Mouse (Mus musculus): ENCODE measurements at regions not wholly inside any gene's neighbourhood (a gene's known extent, or its start where the extent isn't known, plus 50 kb on each side); places are given as distances from the start of the nearest gene placed in this dataset.

- DNase-seq (ENCODE audit: low spot score), result no peak
Observed at GRCm38 (mm10) chr13:31240546-31240945, 266.5 kb downstream of the Gm5447 start.

GRCm38 (mm10) chr13:31248996-31249395 lies 275.0 kb downstream of the Gm5447 start:
- no peak for DNase-seq (ENCODE audit: low spot score)

GRCm38 (mm10) chr13:31249525-31249924 lies 275.5 kb downstream of the Gm5447 start:
- no peak for DNase-seq (ENCODE audit: low spot score)

DNA sequence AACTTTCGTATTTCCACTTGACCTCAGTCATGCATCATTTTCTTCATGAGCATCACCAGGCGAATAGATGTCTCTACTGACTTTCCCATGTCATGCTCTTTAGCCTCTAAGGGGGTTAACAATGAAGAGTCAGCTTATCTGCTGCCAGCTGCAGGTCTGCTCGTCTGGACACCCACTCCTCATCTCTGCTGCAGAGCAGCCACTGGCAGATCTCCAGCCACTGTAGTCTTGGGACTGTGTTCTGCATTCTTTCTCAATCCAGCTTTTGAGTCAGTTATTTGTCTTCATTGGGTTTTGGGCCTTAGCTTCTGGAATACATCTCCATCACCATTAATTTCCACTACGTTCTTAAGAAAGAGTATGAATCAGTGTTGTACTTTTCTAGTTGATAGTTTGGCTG lies 280.0 kb downstream of the Gm5447 start:
- DNase-seq (ENCODE audit: low spot score), result no peak

DNA sequence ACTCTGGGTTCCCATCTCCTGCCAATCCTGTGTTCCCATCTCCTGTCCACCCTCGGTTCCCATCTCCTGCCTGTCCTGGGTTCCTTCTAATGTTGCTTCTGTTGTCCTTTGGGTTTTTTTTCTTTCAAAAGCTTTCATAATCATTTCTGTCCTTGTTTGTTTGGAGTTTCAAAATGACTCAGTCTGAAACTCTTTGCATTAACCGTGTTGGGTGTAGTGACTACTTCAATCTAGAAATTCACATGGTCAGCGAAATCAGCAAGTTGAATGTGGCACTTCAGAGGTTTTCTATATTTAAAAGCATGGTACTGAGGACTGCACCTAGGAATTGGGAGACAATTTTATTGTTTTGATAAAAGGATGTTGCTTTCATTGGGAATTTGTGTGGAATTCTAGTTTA lies 280.7 kb downstream of the Gm5447 start:
- no peak for DNase-seq (ENCODE audit: low spot score)

- DNase-seq (ENCODE audit: low spot score), result no peak
Observed at GRCm38 (mm10) chr13:31255506-31255905, 281.5 kb downstream of the Gm5447 start.

GRCm38 (mm10) chr13:31267865-31268264 lies 288.1 kb upstream of the Foxq1 start:
- no peak for DNase-seq (ENCODE audit: low spot score)

DNA sequence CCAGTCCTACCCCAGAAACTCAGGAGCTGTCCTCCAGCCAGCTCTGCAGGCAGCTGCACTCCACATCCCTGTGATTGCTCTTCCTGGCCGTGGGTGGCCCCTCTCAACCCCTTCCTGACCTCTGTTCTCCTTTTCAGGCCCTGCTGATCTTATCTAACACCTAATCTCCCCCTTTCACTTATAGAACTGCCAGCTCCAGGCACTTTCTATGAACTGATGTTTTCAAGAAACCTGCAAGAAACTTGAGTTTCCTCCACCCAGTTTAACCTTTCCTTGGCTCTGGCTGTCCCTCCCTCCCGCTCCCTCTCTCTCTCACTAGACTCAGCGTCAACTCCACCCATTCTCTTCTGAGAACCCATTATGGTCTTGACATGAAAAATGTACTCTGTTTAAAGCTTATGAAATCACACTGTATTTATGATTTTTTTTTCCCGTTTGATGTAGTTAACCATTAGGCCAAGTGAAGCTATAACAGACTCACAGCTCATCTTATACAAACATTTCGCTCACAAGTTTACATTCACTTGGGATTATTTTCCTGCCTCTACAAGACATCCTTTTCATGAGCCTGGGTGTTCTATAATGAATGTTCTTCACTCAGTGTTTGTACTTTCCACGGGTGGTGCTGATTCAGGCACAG lies 279.8 kb upstream of the Foxq1 start:
- no peak for DNase-seq (ENCODE audit: low spot score)

- DNase-seq (ENCODE audit: low spot score), result no peak
Observed at GRCm38 (mm10) chr13:31290630-31291029, 265.3 kb upstream of the Foxq1 start.

DNA sequence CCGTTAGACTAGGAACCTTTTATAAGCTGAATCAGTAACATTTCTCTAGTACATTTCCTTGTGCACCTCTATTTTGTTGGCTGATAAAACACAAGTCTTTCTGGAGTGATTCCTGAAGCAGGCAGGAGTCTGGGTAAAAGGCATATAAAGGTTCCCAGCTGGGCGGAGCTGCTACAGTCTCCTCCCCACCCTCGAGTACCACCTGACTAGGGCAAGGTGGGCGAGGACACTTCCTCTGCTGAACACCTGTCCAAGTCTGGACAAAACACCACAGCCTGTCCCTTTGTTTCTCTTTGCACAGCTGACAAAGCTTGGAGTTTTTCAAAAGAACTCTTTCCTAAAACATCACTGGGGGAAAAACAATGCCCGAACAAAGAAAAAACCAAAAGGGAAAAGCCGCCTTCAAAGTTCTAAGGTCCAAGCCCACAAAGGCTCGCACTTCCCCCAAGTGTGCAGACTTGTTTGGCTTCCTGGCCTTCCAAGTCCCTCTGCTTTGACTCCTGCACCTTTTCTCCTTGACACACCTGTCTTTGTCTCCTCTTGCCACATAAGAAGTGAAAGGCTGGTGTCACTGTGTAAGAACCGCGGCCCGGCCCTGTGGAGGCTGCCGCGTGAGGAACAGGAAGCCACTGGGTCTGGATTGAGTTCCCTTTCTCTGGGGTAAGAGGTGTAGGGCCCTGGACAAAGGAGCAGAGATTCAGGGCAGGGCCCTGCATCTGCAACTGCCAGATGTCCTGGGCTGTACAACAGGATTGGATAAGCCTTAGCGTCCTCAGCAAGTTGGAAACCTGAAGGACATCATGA lies 263.1 kb upstream of the Foxq1 start:
- no peak for DNase-seq (ENCODE audit: low spot score)

DNA sequence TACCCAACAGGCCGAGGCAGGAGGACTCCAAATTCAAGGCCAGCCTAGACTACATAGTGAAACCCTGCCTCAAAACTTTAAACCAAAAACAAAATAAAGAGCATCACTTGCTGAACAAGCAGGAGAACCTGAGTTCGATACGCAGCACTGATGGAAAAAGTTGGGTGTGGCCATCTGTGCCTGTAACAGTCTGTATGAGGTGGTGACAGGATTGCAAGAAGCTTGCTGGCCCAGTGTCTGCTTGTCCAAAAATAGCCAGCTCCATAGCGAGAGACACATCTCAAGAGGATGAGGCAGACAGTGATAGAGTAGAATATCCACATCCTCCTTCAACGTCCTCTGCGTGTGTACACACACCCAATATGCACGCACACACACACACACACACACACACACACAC lies 261.9 kb upstream of the Foxq1 start:
- DNase-seq (ENCODE audit: low spot score), result no peak

GRCm38 (mm10) chr13:31303194-31303593 lies 252.7 kb upstream of the Foxq1 start:
- DNase-seq (ENCODE audit: low spot score), result no peak

DNA sequence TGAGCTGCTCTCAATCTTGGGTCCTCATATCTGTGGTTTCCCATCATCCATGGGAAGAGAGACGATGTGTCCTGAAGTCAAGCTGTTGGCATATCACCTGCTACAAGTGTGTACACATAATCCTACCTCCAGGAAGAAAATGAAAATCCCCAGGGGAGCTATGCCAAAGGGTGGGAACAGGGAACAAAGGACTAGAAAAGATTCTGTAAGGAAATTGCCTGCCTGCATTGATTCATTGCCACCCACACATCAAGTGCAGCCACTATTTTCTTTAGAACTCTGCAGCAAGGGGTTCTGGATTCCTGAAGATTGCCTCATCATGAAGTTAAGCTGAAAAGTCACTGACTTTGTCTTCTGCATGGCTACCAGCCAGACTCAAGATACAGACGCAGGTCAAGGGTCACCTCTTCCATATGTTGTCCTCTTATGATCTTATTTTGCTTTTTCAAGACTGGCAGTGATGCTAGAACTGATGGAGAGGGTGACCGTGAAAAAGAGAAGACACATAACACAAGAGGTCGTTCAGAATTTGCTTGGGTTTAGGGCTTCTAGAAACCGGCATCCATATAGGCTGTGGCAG lies 251.6 kb upstream of the Foxq1 start:
- no peak for DNase-seq (ENCODE audit: low spot score)

GRCm38 (mm10) chr13:31309083-31309621 lies 246.8 kb upstream of the Foxq1 start:
- DNase-seq (ENCODE audit: low spot score), result no peak

DNA sequence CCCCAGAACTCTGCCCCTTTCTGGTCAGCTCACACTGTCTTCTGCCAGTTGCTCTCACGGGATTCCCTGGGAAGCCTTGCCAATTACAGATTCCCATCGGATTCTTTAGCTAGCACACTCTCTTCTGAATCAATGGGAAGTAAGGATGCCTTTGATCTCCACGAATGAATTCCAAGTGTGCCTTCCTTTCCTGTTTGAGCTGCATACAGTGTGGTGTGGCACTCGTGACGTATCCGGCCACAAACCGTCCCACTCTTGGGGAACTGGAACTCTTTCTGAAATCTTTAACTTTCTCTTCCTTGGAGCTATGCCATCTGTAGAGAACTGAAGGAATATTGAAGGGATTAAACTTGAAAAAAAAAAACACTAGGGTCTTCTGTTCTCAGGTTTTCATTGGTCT lies 243.2 kb upstream of the Foxq1 start:
- DNase-seq (ENCODE audit: low spot score), result no peak

- no peak for DNase-seq (ENCODE audit: low spot score)
Observed at GRCm38 (mm10) chr13:31313821-31314220, 242.1 kb upstream of the Foxq1 start.

GRCm38 (mm10) chr13:31317066-31317465 lies 238.9 kb upstream of the Foxq1 start:
- DNase-seq (ENCODE audit: low spot score), result no peak

- DNase-seq (ENCODE audit: low spot score), result no peak
Observed at GRCm38 (mm10) chr13:31318008-31318407, 237.9 kb upstream of the Foxq1 start.

DNA sequence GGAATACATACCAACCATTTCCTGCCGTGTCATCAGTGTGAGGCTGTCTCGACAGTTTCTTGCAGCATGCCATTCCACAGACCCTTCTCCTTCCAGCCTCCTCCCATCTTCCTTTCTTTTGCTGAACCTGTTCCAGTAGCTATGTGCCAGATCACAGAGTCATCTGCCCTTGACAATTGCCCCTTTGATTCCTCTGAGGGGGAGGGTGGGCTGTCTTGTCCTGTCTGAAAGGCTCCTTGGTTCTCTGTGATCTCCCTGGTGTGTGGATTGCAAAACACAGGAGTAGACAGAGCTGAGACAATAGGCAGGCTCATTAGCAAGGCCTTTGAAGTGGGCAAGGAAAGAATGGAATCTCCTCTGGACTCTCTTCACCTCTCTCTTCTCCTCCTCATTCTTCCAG lies 234.5 kb upstream of the Foxq1 start:
- DNase-seq (ENCODE audit: low spot score), result no peak

- no peak for DNase-seq (ENCODE audit: low spot score)
Observed at GRCm38 (mm10) chr13:31326269-31326851, 229.6 kb upstream of the Foxq1 start.

DNA sequence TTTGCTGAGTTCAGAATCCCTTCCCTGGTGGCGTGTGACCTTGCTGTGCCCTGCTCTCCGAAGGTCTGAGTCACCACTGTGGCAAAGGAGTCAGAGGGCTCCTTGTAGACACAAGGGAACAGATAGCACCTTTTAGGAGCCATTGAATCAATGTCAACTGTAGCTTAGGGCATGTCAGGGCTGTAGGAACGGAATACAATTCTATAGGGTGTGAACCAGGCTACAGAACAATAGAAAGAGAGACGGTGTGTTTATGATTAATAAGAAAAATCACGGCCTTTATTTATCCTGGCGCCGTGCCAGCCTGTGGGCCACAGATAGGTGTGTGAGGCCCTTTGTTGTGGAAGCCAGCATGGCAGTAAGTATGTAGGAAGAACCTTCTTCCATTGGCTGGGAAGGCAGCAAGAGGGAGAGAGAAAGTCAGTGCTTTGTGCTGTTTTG lies 228.4 kb upstream of the Foxq1 start:
- DNase-seq (ENCODE audit: low spot score), result no peak

DNA sequence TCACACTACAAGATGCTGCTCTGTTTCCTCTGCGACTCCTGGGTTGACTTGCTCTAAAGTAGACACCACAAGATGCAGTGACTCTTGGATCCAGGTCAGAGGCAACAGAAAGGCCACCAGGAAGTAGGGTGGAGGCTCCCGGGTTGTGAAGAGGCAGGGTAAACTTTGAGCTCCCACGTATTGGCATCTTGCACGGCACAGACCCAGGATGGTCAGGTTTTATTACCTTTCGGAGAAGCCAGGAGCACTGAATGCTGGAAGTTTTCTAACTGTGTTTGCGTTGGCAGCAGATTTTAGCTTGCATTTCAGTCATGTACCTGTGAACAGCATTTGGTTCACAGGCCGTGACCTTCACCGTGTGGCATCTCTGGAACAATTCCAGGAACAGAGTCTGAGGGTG lies 227.2 kb upstream of the Foxq1 start:
- DNase-seq (ENCODE audit: low spot score), result no peak

- DNase-seq (ENCODE audit: low spot score), result no peak
Observed at GRCm38 (mm10) chr13:31330731-31331130, 225.2 kb upstream of the Foxq1 start.
